In genomic region chr3:36446041-36446440, GRCm38 (mm10) we compare ENCODE assay signal across 23 mouse cellular contexts. TPM values are rescaled to one million over a fixed set of nuclear protein-coding genes. Genes with fewer than 3 reads are reported as not detected.
DNase-seq lines count a peak whose midpoint lies in the region; ATAC-seq and TF ChIP-seq lines count a peak whose summit lies in the region.
"Had no signal": no experiment of that assay in that cellular context is flagged by ENCODE, and none has a peak within 500 bp of the region (broad histone marks: within the 10 kb centered on the region; RNA-seq: fewer than 3 reads in every experiment).

No protein-coding gene starts in this region.

- peaks cover 38% of the 10 kb centered on the region for H3K4me1 ChIP-seq in heart, embryonic 13.5 days
- H3K4me1 ChIP-seq in heart, embryonic 10.5 days = peaks cover 16% of the 10 kb centered on the region
- no peaks in the 10 kb centered on the region for H3K4me1 ChIP-seq in midbrain, postnatal 0 days (ENCODE audit: insufficient read depth, low read length)
- H3K4me1 ChIP-seq in midbrain, embryonic 15.5 days = no peaks in the 10 kb centered on the region
- H3K4me1 ChIP-seq: forebrain, embryonic 12.5 days had no signal

- no peaks in the 10 kb centered on the region for H3K27me3 ChIP-seq in heart, embryonic 13.5 days (replicated peaks)
- H3K27me3 ChIP-seq in heart, embryonic 10.5 days (ENCODE audit: insufficient read depth, poor library complexity, severe bottlenecking) = no peaks in the 10 kb centered on the region
- no peaks in the 10 kb centered on the region for H3K27me3 ChIP-seq in midbrain, postnatal 0 days (ENCODE audit: insufficient read depth, low read length)
- no peaks in the 10 kb centered on the region for H3K27me3 ChIP-seq in midbrain, embryonic 15.5 days (replicated peaks)
- H3K27me3 ChIP-seq: embryonic facial prominence, embryonic 13.5 days; embryonic facial prominence, embryonic 15.5 days; forebrain, embryonic 12.5 days had no signal

- 0 out of 2 replicates have a peak overlapping the region, but pooled peaks have one; percentile 43 for H3K27ac ChIP-seq in heart, embryonic 13.5 days (replicated peaks)
- no peak overlapping the region for H3K27ac ChIP-seq in heart, embryonic 10.5 days
- H3K27ac ChIP-seq in midbrain, postnatal 0 days (ENCODE audit: low read depth, low read length) = no peak overlapping the region
- no peak overlapping the region for H3K27ac ChIP-seq in midbrain, embryonic 15.5 days
- H3K27ac ChIP-seq: embryonic facial prominence, embryonic 13.5 days; embryonic facial prominence, embryonic 15.5 days; forebrain, embryonic 10.5 days; forebrain, embryonic 12.5 days had no signal

- ATAC-seq in heart, embryonic 13.5 days (ENCODE audit: extremely low read depth, insufficient number of reproducible peaks, low FRiP score, low TSS enrichment) = no peak
- no peak for ATAC-seq in midbrain, postnatal 0 days (ENCODE audit: low FRiP score)
- no peak for ATAC-seq in midbrain, embryonic 15.5 days (replicated peaks)
- ATAC-seq: forebrain, embryonic 14.5 days; forebrain, embryonic 16.5 days had no signal

- H3K4me2 ChIP-seq in heart, embryonic 13.5 days = no peak overlapping the region
- H3K4me2 ChIP-seq in midbrain, postnatal 0 days (ENCODE audit: low read depth, low read length, poor library complexity, severe bottlenecking) = no peak overlapping the region
- no peak overlapping the region for H3K4me2 ChIP-seq in midbrain, embryonic 15.5 days
- H3K4me2 ChIP-seq: embryonic facial prominence, embryonic 13.5 days; embryonic facial prominence, embryonic 15.5 days; forebrain, embryonic 12.5 days had no signal

- H3K4me3 ChIP-seq in heart, embryonic 13.5 days = no peak overlapping the region
- H3K4me3 ChIP-seq in heart, embryonic 10.5 days = no peak overlapping the region
- H3K4me3 ChIP-seq in midbrain, postnatal 0 days (ENCODE audit: low read depth, low read length) = no peak overlapping the region
- no peak overlapping the region for H3K4me3 ChIP-seq in midbrain, embryonic 15.5 days
- H3K4me3 ChIP-seq: embryonic facial prominence, embryonic 13.5 days; embryonic facial prominence, embryonic 15.5 days; erythroblast, embryonic 14.5 days; forebrain, embryonic 10.5 days; forebrain, embryonic 12.5 days had no signal

- TF ChIP-seq CTCF in midbrain, postnatal 0 days (IDR thresholded peaks at IDR 0.05) = peak; percentile 13; the same call in 1 of the 2 replicates

- 84% methylated on average over 3 of the region's 3 CpGs for WGBS in heart, embryonic 13.5 days
- WGBS in heart, embryonic 10.5 days = 90% methylated on average over 3 of the region's 3 CpGs
- 94% methylated on average over 3 of the region's 3 CpGs for WGBS in midbrain, postnatal 0 days
- WGBS in midbrain, embryonic 15.5 days = 96% methylated on average over 3 of the region's 3 CpGs

- no peaks in the 10 kb centered on the region for H3K9me3 ChIP-seq in heart, embryonic 13.5 days
- H3K9me3 ChIP-seq in heart, embryonic 10.5 days = no peaks in the 10 kb centered on the region
- no peaks in the 10 kb centered on the region for H3K9me3 ChIP-seq in midbrain, postnatal 0 days (ENCODE audit: low read length)
- H3K9me3 ChIP-seq in midbrain, embryonic 15.5 days = no peaks in the 10 kb centered on the region
- H3K9me3 ChIP-seq: embryonic facial prominence, embryonic 13.5 days; embryonic facial prominence, embryonic 15.5 days; forebrain, embryonic 10.5 days; forebrain, embryonic 12.5 days had no signal

- no peak overlapping the region for H3K9ac ChIP-seq in heart, embryonic 13.5 days
- H3K9ac ChIP-seq in midbrain, postnatal 0 days (replicated peaks; ENCODE audit: low read length, poor library complexity, severe bottlenecking) = no peak overlapping the region
- H3K9ac ChIP-seq in midbrain, embryonic 15.5 days = no peak overlapping the region
- H3K9ac ChIP-seq: embryonic facial prominence, embryonic 13.5 days; embryonic facial prominence, embryonic 15.5 days; forebrain, embryonic 12.5 days had no signal

- no peak for DNase-seq in heart, embryonic 10.5 days (ENCODE audit: low spot score)
- no peak for DNase-seq in midbrain, postnatal 0 days (ENCODE audit: low spot score)
- peak; percentile 46 for DNase-seq in A20 (ENCODE audit: low read depth, low spot score)
- no peak for DNase-seq in right cerebral cortex, adult 18-20 months
- no peak for DNase-seq in layer of hippocampus, adult 18-20 months (ENCODE audit: low spot score in 2 of 2)
- DNase-seq: adrenal gland, adult 2 months; adrenal gland, postnatal 25 days; cerebellum, adult 11 months; cerebellum, adult 18-20 months; cerebellum, adult 8-10 months; cerebellum, adult 9-11 months; cerebellum, postnatal 36 days; embryo, embryonic 11 days had no signal

- H3K36me3 ChIP-seq in heart, embryonic 13.5 days = peaks cover 42% of the 10 kb centered on the region
- H3K36me3 ChIP-seq in heart, embryonic 10.5 days = peaks cover 35% of the 10 kb centered on the region
- no peaks in the 10 kb centered on the region for H3K36me3 ChIP-seq in midbrain, postnatal 0 days (ENCODE audit: insufficient read depth, low read length)
- no peaks in the 10 kb centered on the region for H3K36me3 ChIP-seq in midbrain, embryonic 15.5 days (replicated peaks)
- H3K36me3 ChIP-seq: forebrain, embryonic 12.5 days had no signal

RNA-seq across cellular contexts. Expression of gene Anxa5, which starts 29.7 kb away (rescaled TPM):
- polyA plus RNA-seq in heart, embryonic 13.5 days (2015; fragmentation: Nextera tagmentation; extraction: Ambion mirVana) = 375 and 414 TPM in 2 replicates
- 293 and 360 TPM in 2 replicates for polyA plus RNA-seq in heart, embryonic 10.5 days (2016; fragmentation: Nextera tagmentation; extraction: Ambion mirVana)
- total RNA-seq in midbrain, postnatal 0 days (2014; rRNA removed) = 27.9 and 28.2 TPM in 2 replicates
- polyA plus RNA-seq in midbrain, postnatal 0 days (2015; fragmentation: Nextera tagmentation; extraction: Ambion mirVana) = 43.1 and 48.4 TPM in 2 replicates
- 68.7 and 84.1 TPM in 2 replicates for polyA plus RNA-seq in midbrain, embryonic 15.5 days (2015; fragmentation: Nextera tagmentation; extraction: Ambion mirVana)
- 10 to 100 TPM; 67.0 to 67.5 TPM for total RNA-seq in layer of hippocampus, adult 18-20 months (2021)

RNA-seq across cellular contexts. Expression of gene 1810062G17Rik, which starts 29.7 kb away (rescaled TPM):
- 1.4 and 1.6 TPM in 2 replicates for polyA plus RNA-seq in heart, embryonic 13.5 days (2015; fragmentation: Nextera tagmentation; extraction: Ambion mirVana)
- 0.90 and 0.93 TPM in 2 replicates for polyA plus RNA-seq in heart, embryonic 10.5 days (2016; fragmentation: Nextera tagmentation; extraction: Ambion mirVana)
- not detected in 2 replicates for total RNA-seq in midbrain, postnatal 0 days (2014; rRNA removed)
- polyA plus RNA-seq in midbrain, postnatal 0 days (2015; fragmentation: Nextera tagmentation; extraction: Ambion mirVana) = 0.23 and 0.44 TPM in 2 replicates
- polyA plus RNA-seq in midbrain, embryonic 15.5 days (2015; fragmentation: Nextera tagmentation; extraction: Ambion mirVana) = 0.19 and 0.32 TPM in 2 replicates
- not detected for total RNA-seq in layer of hippocampus, adult 18-20 months (2021)
- total RNA-seq: common myeloid progenitor, adult 5-6 weeks had no signal
- polyA plus RNA-seq: erythroblast, embryonic 14.5 days; forebrain, embryonic 14.5 days; forebrain, embryonic 16.5 days had no signal
